Mouse (Mus musculus) midbrain, embryonic 14.5 days (tissue): ENCODE data around the gene Olfr183. TPM values are rescaled to one million over a fixed set of nuclear protein-coding genes. Genes with fewer than 3 reads are reported as not detected.

ENCODE experiments used
- polyA plus RNA-seq: library from polyadenylated mRNA; unstranded; fragments of >200 nt; fragmentation: Nextera tagmentation; extraction: Ambion mirVana; gene quantifications from 2 replicates; pipeline ENCODE4 v1.2.1, GENCODE M21; 2014

Olfr183 gene
- polyA plus RNA-seq, 1 experiment from 2014 or later = not detected

Other genes starting within 250 kb of the Olfr183 start
- gene Olfr172, start 232.2 kb upstream of the Olfr183 start, polyA plus RNA-seq = not detected in 2 replicates
- not detected in 2 replicates for gene Olfr173, start 195.1 kb upstream of the Olfr183 start, polyA plus RNA-seq
- not detected in 2 replicates for gene Olfr175-ps1, start 168.6 kb upstream of the Olfr183 start, polyA plus RNA-seq
- not detected in 2 replicates for gene Olfr177, start 120.6 kb upstream of the Olfr183 start, polyA plus RNA-seq
- not detected in 2 replicates for gene Olfr178, start 103.3 kb upstream of the Olfr183 start, polyA plus RNA-seq
- gene Olfr181, start 66.6 kb upstream of the Olfr183 start, polyA plus RNA-seq = not detected in 2 replicates
- not detected in 2 replicates for gene Olfr180, start 66.0 kb upstream of the Olfr183 start, polyA plus RNA-seq
- gene Olfr186, start 34.9 kb downstream of the Olfr183 start, polyA plus RNA-seq = not detected in 2 replicates
- not detected in 2 replicates for gene Olfr187, start 44.4 kb downstream of the Olfr183 start, polyA plus RNA-seq
- not detected in 2 replicates for gene Olfr190, start 82.6 kb downstream of the Olfr183 start, polyA plus RNA-seq
- not detected in 2 replicates for gene Olfr191, start 94.5 kb downstream of the Olfr183 start, polyA plus RNA-seq
- not detected in 2 replicates for gene Olfr193, start 116.5 kb downstream of the Olfr183 start, polyA plus RNA-seq
- gene Olfr194, start 125.7 kb downstream of the Olfr183 start, polyA plus RNA-seq = not detected in 2 replicates
- not detected in 2 replicates for gene Olfr195, start 151.7 kb downstream of the Olfr183 start, polyA plus RNA-seq
- not detected in 2 replicates for gene Olfr196, start 175.1 kb downstream of the Olfr183 start, polyA plus RNA-seq
- not detected in 2 replicates for gene Olfr198, start 208.2 kb downstream of the Olfr183 start, polyA plus RNA-seq
- not detected in 2 replicates for gene Olfr199, start 224.4 kb downstream of the Olfr183 start, polyA plus RNA-seq